In genomic region chr1:191609051-191609450, GRCm38 (mm10) we compare ENCODE assay signal across 24 mouse cellular contexts.
"Had no signal": no experiment of that assay in that cellular context is flagged by ENCODE, and none has a peak within 500 bp of the region (broad histone marks: within the 10 kb centered on the region; RNA-seq: fewer than 3 reads in every experiment).

No protein-coding gene starts in this region.

- H3K9me3 ChIP-seq: hindbrain, embryonic 13.5 days; hindbrain, embryonic 15.5 days; kidney, embryonic 15.5 days; limb, embryonic 13.5 days; limb, embryonic 15.5 days; liver, embryonic 15.5 days had no signal

- H3K27me3 ChIP-seq: hindbrain, embryonic 13.5 days; hindbrain, embryonic 15.5 days; kidney, embryonic 15.5 days; limb, embryonic 13.5 days; limb, embryonic 15.5 days; liver, embryonic 15.5 days had no signal

- H3K4me3 ChIP-seq: hindbrain, embryonic 13.5 days; hindbrain, embryonic 15.5 days; kidney, embryonic 15.5 days; limb, embryonic 13.5 days; limb, embryonic 15.5 days; liver, embryonic 15.5 days had no signal

- ATAC-seq: hindbrain, postnatal 0 days; intestine, embryonic 16.5 days had no signal

- H3K27ac ChIP-seq: hindbrain, embryonic 13.5 days; hindbrain, embryonic 15.5 days; hindbrain, postnatal 0 days; kidney, embryonic 15.5 days; kidney, postnatal 0 days; limb, embryonic 13.5 days; limb, embryonic 15.5 days; liver, embryonic 15.5 days had no signal

- H3K4me2 ChIP-seq: heart, embryonic 11.5 days; hindbrain, embryonic 13.5 days; hindbrain, embryonic 15.5 days; kidney, embryonic 15.5 days; limb, embryonic 13.5 days; limb, embryonic 15.5 days; liver, embryonic 15.5 days had no signal

- DNase-seq: gastrocnemius, postnatal 14 days; gastrocnemius, postnatal 36 days; heart, adult 18-20 months; heart, postnatal 10 days; heart, postnatal 36 days; kidney, adult 11 months; kidney, adult 2 months; kidney, adult 9 months; kidney, postnatal 14 days; kidney, postnatal 36 days; layer of hippocampus, adult 9-11 months; layer of hippocampus, postnatal 36 days; left cerebral cortex, postnatal 4 days; lung, adult 18-20 months had no signal

- H3K4me1 ChIP-seq: hindbrain, embryonic 13.5 days; hindbrain, embryonic 15.5 days; kidney, embryonic 15.5 days; limb, embryonic 13.5 days; limb, embryonic 15.5 days; liver, embryonic 15.5 days had no signal

- H3K9ac ChIP-seq: hindbrain, embryonic 13.5 days; hindbrain, embryonic 15.5 days; kidney, embryonic 15.5 days; limb, embryonic 13.5 days; limb, embryonic 15.5 days; liver, embryonic 15.5 days had no signal
